Mouse (Mus musculus) heart, adult 2 months (tissue): ENCODE data around the gene Nfia. TPM values are rescaled to one million over a fixed set of nuclear protein-coding genes. Genes with fewer than 3 reads are reported as not detected.

Source experiments
- DNase-seq, 2 experiments: peaks; one replicate each; pipeline ENCODE4 v3.0.0; 2021
- H3K27ac ChIP-seq: fragments of 200-600 bp; 2 replicates; pipeline ENCODE4 v1.8.1; 2022
- H3K27me3 ChIP-seq: fragments of 200-500 bp; 2 replicates; pipeline ENCODE4 v1.6.1; 2012; ENCODE audit warnings: mild to moderate bottlenecking, low read length, inconsistent platforms, mixed read lengths; ENCODE audit not compliant: control insufficient read depth, insufficient read depth
- H3K36me3 ChIP-seq: fragments of 200-500 bp; 2 replicates; pipeline ENCODE4 v1.6.1; 2012; ENCODE audit warnings: low read length, inconsistent platforms; ENCODE audit not compliant: control insufficient read depth, insufficient read depth
- H3K4me1 ChIP-seq: fragments of 200-500 bp; 2 replicates; pipeline ENCODE4 v1.6.1; 2011; ENCODE audit warnings: low read length; ENCODE audit not compliant: control insufficient read depth, insufficient read depth
- H3K4me3 ChIP-seq: fragments of 200-600 bp; 2 replicates; pipeline ENCODE4 v1.8.1; 2022
- H3K79me2 ChIP-seq: fragments of 200-500 bp; replicated peaks from 2 replicates; pipeline ENCODE4 v1.6.1; 2012; ENCODE audit warnings: mild to moderate bottlenecking, inconsistent platforms, low read length, moderate library complexity, mixed read lengths; ENCODE audit not compliant: control insufficient read depth, insufficient read depth
- H3K9ac ChIP-seq: fragments of 200-500 bp; 2 replicates; pipeline ENCODE4 v1.6.1; 2012; ENCODE audit warnings: low read depth, mild to moderate bottlenecking, control low read depth, inconsistent platforms, low read length, mixed read lengths
- CTCF ChIP-seq: fragments of 200-600 bp; IDR thresholded peaks from 2 replicates; pipeline ENCODE4 v1.8.1; 2022; ENCODE audit warnings: antibody characterized with exemption, mild to moderate bottlenecking, moderate library complexity
- EP300 ChIP-seq: fragments of 200-500 bp; IDR thresholded peaks from 2 replicates; pipeline ENCODE4 v1.6.1; 2011; ENCODE audit warnings: low read depth, low read length, control low read depth; ENCODE audit not compliant: insufficient read depth
- POLR2A ChIP-seq: fragments of 200-500 bp; IDR thresholded peaks from 2 replicates; pipeline ENCODE4 v1.6.1; 2011; ENCODE audit warnings: mild to moderate bottlenecking, low read depth, low read length, control low read depth; ENCODE audit not compliant: insufficient read depth
- WGBS: fragments of 180-500 bp; shearing (Covaris S2); methylation state at CpG from one replicate; pipeline ENCODE4 v1.1.7; 2018; 5-methylcytosine and 5-hydroxymethylcytosine counted together
- intact Hi-C: fragments of 180-260 bp; cut with DNase I; formaldehyde crosslinking; loops from one replicate; pipeline ENCODE4 v1.15.1; 2025
- polyA plus RNA-seq: library from polyadenylated mRNA; depleted of rRNA; stranded (reverse); fragments of >200 nt; gene quantifications from 2 replicates; pipeline ENCODE4 v1.2.3, GENCODE M21; 2012
- total RNA-seq, 2 experiments: library from RNA; stranded (reverse); gene quantifications; 2 replicates each; pipeline ENCODE4 v1.2.3; 2021

Nfia gene
- total and polyA plus RNA-seq, 3 experiments, result 70.3 to 128 (median 126) TPM

DNA sequence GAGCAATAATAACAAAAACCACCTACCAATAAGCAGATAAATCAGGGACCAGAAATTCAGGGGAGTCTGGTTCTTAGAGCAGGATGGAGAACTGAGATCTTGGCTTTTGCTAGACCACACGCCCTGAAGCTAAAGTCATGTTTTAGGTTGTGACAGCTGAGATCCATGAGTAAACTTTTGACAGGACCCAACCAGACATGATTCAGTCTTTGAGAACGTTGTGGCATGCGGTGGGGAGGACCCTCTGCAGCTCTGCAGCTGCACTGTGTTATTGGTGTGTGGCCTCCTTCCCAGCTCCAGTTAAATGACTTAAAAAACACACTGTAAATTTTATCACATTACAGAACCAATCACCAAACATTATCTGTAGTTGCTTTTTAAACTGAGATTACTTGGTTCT is 87.8 kb downstream of the Nfia start:
- peaks cover 7% of the 10 kb centered on the region for H3K79me2 ChIP-seq
- H3K36me3 ChIP-seq, result peaks cover 6% of the 10 kb centered on the region
- H3K9ac ChIP-seq, result no peak overlapping the region
- no peaks in the 10 kb centered on the region for H3K27me3 ChIP-seq
- 49% methylated on average over 3 of the region's 3 CpGs for WGBS
- TF ChIP-seq CTCF, result no peak
- no peak for TF ChIP-seq EP300
- TF ChIP-seq POLR2A, result no peak
- DNase-seq, result no peak
- peaks cover 22% of the 10 kb centered on the region for H3K4me1 ChIP-seq
- H3K27ac ChIP-seq, result peak overlapping the region; percentile 23
- intact Hi-C loops, result loop anchor here (5.0 kb wide), 1 partner anchor 462 kb away; no protein-coding TSS in a partner anchor
- H3K4me3 ChIP-seq, result no peak overlapping the region

DNA sequence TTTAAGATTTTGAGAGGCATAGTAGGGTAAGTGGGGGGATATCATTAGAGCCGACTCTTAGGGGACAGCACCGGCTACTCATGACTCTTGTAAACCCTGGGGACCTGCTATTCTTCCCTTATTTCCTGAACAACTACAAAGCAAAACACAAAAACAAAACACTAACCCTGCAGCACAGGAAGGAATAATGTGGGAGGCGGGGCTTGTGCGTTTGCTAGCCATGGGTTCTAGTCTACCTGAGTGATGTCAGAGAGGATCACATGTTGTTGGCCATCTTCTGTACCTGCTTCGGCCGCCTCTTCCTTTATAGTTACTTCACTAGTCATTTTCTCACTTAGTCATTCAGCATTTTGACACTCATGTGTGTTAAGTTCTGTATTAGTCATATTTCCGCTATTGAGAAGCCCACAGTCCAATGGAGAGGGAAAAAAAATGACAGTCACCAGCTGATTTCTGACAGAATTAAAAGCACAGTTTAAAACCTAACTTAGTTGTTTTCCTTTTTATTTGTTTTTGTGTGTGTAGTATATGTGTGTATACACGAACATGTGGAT is 88.3 kb downstream of the Nfia start:
- peak overlapping the region; percentile 23 for H3K27ac ChIP-seq
- peaks cover 5% of the 10 kb centered on the region for H3K79me2 ChIP-seq
- H3K4me1 ChIP-seq, result peaks cover 19% of the 10 kb centered on the region
- TF ChIP-seq POLR2A (no peak), CTCF (no peak), EP300 (no peak)
- WGBS, result 69% methylated on average over 8 of the region's 8 CpGs
- DNase-seq, result no peak
- no peak overlapping the region for H3K4me3 ChIP-seq
- no peaks in the 10 kb centered on the region for H3K27me3 ChIP-seq
- H3K9ac ChIP-seq, result no peak overlapping the region
- intact Hi-C loops, result loop anchor here (5.0 kb wide), 1 partner anchor 461 kb away; no protein-coding TSS in a partner anchor
- H3K36me3 ChIP-seq, result peaks cover 6% of the 10 kb centered on the region

DNA sequence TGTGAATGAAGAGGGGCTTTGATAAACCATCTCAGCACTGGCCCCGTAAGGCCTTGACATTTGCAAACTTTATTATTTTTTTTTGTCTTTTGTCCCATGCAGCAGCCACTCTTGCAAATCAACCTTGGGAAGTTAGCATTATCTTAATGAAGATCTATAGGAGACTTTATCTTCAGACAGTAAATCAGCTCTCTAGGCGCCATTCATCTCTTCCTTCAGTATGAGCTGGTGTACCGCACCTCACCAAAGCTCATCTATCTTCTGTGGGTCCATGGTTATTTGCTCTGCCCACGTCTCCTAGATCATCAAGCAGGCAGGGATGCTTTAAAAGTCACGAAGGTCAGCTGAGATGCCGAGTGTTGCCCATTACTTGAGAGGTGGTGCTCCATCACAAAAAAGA is 89.8 kb downstream of the Nfia start:
- Histone ChIP-seq H3K9ac (no peak overlapping the region), H3K79me2 (peaks cover 5% of the 10 kb centered on the region), H3K27ac (no peak overlapping the region), H3K27me3 (no peaks in the 10 kb centered on the region), H3K4me1 (peaks cover 20% of the 10 kb centered on the region), H3K4me3 (no peak overlapping the region), H3K36me3 (peaks cover 6% of the 10 kb centered on the region)
- no peak for DNase-seq
- intact Hi-C loops, result loop anchor here (5.0 kb wide), 1 partner anchor 460 kb away; no protein-coding TSS in a partner anchor
- TF ChIP-seq EP300 (no peak), POLR2A (no peak), CTCF (no peak)
- WGBS, result 93% methylated on average over 6 of the region's 6 CpGs

DNA sequence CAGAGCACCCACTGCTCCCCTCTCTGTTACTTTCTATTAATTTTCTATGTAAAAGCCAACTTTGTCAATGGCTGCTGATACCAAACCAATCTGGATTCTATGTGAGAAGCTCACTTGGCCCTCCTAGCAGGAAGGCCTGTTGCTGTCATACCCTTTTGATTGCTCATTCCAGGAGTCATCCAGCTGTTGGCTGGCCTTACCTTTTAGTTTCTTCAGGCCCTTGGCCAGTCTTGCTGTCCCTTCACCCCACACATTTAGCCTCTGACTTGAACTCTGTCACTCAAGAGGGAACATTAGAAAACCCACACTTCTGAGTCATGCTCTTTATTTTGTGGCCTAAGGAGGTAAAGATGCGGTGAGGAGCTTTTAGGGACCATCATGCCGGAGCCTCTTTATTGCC is 91.7 kb downstream of the Nfia start:
- DNase-seq, result no peak
- Histone ChIP-seq H3K79me2 (peaks cover 5% of the 10 kb centered on the region), H3K9ac (no peak overlapping the region), H3K4me3 (no peak overlapping the region), H3K36me3 (peaks cover 4% of the 10 kb centered on the region), H3K27ac (no peak overlapping the region; the same call in 1 of the 2 replicates), H3K27me3 (no peaks in the 10 kb centered on the region), H3K4me1 (peaks cover 23% of the 10 kb centered on the region)
- WGBS, result 97% methylated on average over 2 of the region's 2 CpGs
- TF ChIP-seq POLR2A (no peak), CTCF (no peak), EP300 (no peak)
- intact Hi-C loops, result loop anchor here (5.0 kb wide), 1 partner anchor 458 kb away; no protein-coding TSS in a partner anchor

DNA sequence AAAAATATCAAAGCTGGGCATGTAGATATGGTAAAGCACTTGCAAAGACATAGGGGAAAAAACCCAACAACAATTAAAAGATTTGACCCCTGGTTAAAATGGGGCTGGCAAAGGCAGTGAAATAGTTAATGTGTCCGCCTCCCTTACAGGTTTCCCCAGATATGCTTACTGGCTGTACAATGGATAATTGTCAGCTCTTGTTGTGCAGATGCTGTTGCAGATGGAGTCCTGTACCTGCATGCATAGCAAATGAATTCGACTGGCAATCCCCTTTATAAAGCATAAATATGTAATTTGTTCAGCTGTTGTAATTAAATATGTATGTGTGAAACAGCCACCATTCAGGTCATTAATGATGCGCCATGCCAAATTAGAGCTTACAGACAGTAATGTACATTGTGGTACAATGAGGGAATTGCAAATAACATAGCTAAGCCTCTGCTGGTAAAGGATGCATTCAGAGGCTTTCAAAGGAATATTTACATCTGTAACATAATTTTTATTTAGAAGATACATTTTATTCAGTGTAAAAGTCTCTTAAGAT is 92.9 kb downstream of the Nfia start:
- no peak for TF ChIP-seq EP300
- TF ChIP-seq CTCF, result no peak
- no peak for TF ChIP-seq POLR2A
- Histone ChIP-seq H3K4me1 (peaks cover 24% of the 10 kb centered on the region), H3K36me3 (peaks cover 11% of the 10 kb centered on the region)

DNA sequence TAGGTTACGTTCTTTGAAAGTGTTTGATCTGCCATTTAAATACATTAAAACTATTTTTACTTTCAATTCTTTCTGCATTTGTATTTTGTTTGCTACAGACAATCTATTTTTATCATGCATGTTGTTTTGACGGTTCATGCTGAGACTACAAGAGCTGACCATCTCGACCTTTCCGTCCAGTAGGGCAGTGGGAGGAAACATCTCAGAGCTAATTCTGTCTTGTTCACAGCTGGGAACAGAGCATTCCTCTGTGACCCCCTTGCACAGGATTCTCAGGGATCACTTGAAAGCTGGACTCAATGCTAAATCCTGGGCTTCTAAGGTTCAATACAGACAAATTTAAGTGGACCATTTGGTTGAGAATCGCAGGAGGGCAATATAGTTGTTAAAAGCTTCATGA is 93.9 kb downstream of the Nfia start:
- H3K36me3 ChIP-seq, result peaks cover 18% of the 10 kb centered on the region
- no peak overlapping the region for H3K9ac ChIP-seq
- peaks cover 5% of the 10 kb centered on the region for H3K79me2 ChIP-seq
- H3K27ac ChIP-seq, result peak overlapping the region; percentile 97
- 33% methylated on average over 5 of the region's 5 CpGs for WGBS
- peak in 1 of 2 experiments; percentile 53 for DNase-seq
- TF ChIP-seq CTCF (peak; percentile 23; the same call in 1 of the 2 replicates), EP300 (no peak), POLR2A (no peak)
- no peak overlapping the region for H3K4me3 ChIP-seq
- H3K4me1 ChIP-seq, result peaks cover 24% of the 10 kb centered on the region
- intact Hi-C loops, result loop anchor here (5.0 kb wide), 1 partner anchor 136 kb away; no protein-coding TSS in a partner anchor
- H3K27me3 ChIP-seq, result no peaks in the 10 kb centered on the region

More for the DNA sequence above, 92.9 kb downstream of the Nfia start:
- WGBS, result 91% methylated on average over 3 of the region's 3 CpGs
- no peak overlapping the region for H3K4me3 ChIP-seq
- H3K27me3 ChIP-seq, result no peaks in the 10 kb centered on the region
- intact Hi-C loops, result loop anchor here (5.0 kb wide), 1 partner anchor 137 kb away; no protein-coding TSS in a partner anchor
- no peak for DNase-seq
- peak overlapping the region; percentile 97 for H3K27ac ChIP-seq
- H3K79me2 ChIP-seq, result peaks cover 5% of the 10 kb centered on the region
- H3K9ac ChIP-seq, result no peak overlapping the region
